Mouse (Mus musculus): ENCODE measurements around the gene Arhgap24. TPM values are rescaled to one million over a fixed set of nuclear protein-coding genes. Genes with fewer than 3 reads are reported as not detected.

The Arhgap24 gene
- polyA plus RNA-seq (2014; fragmentation: Nextera tagmentation; extraction: Ambion mirVana), result 14.3 and 14.8 TPM in 2 replicates

GRCm38 (mm10) chr5:102481215-102482211 lies at the start of gene Arhgap24:
Arhgap24 (plus strand) TSS chr5:102481391.
- peaks cover 9% of the 10 kb centered on the region for H3K4me1 ChIP-seq (replicated peaks; ENCODE audit: control insufficient read depth, insufficient read depth, low read length)
- WGBS, result under 1% methylated on average over 44 of the region's 44 CpGs
- peak within 1 kb of the TSS; percentile 57 for H3K4me3 ChIP-seq (ENCODE audit: low read depth, low read length)
- no peaks in the 10 kb centered on the region for H3K9me3 ChIP-seq (ENCODE audit: control insufficient read depth, low read length)
- H3K27ac ChIP-seq (ENCODE audit: low read depth), result peak within 1 kb of the TSS; percentile 91
- peak; percentile 84 for DNase-seq (ENCODE audit: low spot score)
- peak within 1 kb of the TSS; percentile 83 for H3K4me2 ChIP-seq (ENCODE audit: low read length)
- peak within 1 kb of the TSS; percentile 68 for H3K9ac ChIP-seq (ENCODE audit: low read length)
- no peaks in the 10 kb centered on the region for H3K27me3 ChIP-seq (replicated peaks; ENCODE audit: control insufficient read depth, insufficient read depth, low read length)
- no peaks in the 10 kb centered on the region for H3K36me3 ChIP-seq (ENCODE audit: control insufficient read depth, insufficient read depth, low read length)
- peak; percentile 84 for ATAC-seq (replicated peaks; ENCODE audit: low FRiP score, low TSS enrichment, low read depth)

DNA sequence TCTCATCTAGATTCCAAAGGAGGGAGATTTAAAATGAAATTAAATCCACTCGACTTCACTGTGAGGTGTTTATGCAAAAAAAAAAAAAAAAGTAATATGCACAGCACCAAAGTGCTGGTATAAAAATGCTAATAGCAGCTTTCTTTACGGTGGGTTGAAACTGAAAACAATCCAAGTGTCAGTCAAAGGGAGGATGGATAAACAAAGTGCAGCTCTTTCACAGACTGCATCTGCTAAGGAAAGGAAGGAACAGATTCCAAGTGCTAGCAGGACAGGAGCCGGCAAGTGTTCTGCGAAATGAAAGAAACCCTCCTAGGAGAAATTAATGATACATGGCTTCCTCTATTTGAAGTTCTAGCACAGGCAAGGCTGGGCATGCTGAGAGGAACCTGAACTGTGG lies 47.0 kb upstream of the Arhgap24 start:
- ATAC-seq (replicated peaks; ENCODE audit: low FRiP score, low TSS enrichment, low read depth), result no peak

GRCm38 (mm10) chr5:102436581-102436980 lies 44.6 kb upstream of the Arhgap24 start:
- Histone ChIP-seq H3K9me3 (ENCODE audit: control insufficient read depth, low read length) (no peaks in the 10 kb centered on the region), H3K4me1 (replicated peaks; ENCODE audit: control insufficient read depth, insufficient read depth, low read length) (0 out of 2 replicates have a peak, but pooled peaks cover 2% of the 10 kb centered on the region), H3K4me2 (ENCODE audit: low read length) (no peak overlapping the region), H3K4me3 (ENCODE audit: low read depth, low read length) (no peak overlapping the region), H3K27ac (ENCODE audit: low read depth) (no peak overlapping the region), H3K27me3 (replicated peaks; ENCODE audit: control insufficient read depth, insufficient read depth, low read length) (no peaks in the 10 kb centered on the region), H3K36me3 (ENCODE audit: control insufficient read depth, insufficient read depth, low read length) (no peaks in the 10 kb centered on the region), H3K9ac (ENCODE audit: low read length) (no peak overlapping the region)
- no peak for DNase-seq (ENCODE audit: low spot score)
- WGBS, result 46% methylated on average over 8 of the region's 8 CpGs
- no peak for ATAC-seq (replicated peaks; ENCODE audit: low FRiP score, low TSS enrichment, low read depth)

More for the DNA sequence above, 47.0 kb upstream of the Arhgap24 start:
- Histone ChIP-seq H3K36me3 (ENCODE audit: control insufficient read depth, insufficient read depth, low read length) (no peaks in the 10 kb centered on the region), H3K4me1 (replicated peaks; ENCODE audit: control insufficient read depth, insufficient read depth, low read length) (no peaks in the 10 kb centered on the region), H3K4me2 (ENCODE audit: low read length) (no peak overlapping the region), H3K9me3 (ENCODE audit: control insufficient read depth, low read length) (no peaks in the 10 kb centered on the region), H3K27me3 (replicated peaks; ENCODE audit: control insufficient read depth, insufficient read depth, low read length) (no peaks in the 10 kb centered on the region), H3K4me3 (ENCODE audit: low read depth, low read length) (no peak overlapping the region), H3K9ac (ENCODE audit: low read length) (no peak overlapping the region), H3K27ac (ENCODE audit: low read depth) (no peak overlapping the region)
- DNase-seq (ENCODE audit: low spot score), result no peak
- 30% methylated on average over 4 of the region's 4 CpGs for WGBS

DNA sequence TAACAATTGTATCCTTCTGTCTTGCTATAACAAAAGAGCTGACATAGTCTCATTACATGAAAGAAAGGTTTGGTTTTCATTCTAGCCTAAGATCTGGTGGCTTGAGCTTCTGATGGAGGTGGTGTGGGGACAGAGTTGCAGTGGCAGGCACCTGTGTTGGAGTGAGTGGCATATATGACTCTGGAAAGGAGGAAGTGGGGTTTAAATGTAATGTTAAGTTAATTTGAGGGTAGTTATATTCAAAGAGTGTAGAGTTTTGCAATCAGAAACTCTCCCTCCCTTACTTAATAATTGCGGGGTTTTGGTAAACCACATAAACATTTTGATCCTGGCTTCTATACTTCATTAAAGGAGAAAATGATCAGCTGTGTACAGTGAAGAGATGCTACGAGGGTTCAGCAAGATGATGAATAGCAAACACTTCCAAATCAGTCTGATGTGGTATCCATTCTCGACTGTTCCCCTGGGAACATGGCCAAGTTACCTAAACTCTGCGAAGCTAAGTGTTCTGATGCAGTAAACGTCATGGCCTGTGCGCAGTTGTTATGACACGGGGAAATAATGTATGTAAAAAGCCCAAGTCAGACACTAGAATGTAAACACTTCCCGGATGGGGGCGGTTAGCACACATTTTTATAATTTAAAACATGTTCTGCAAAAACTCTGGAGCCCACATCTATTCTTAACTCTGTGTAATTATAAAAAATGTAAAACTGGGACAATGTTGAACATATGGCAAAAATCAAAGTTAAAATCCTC lies 41.9 kb upstream of the Arhgap24 start:
- H3K27ac ChIP-seq (ENCODE audit: low read depth), result no peak overlapping the region

GRCm38 (mm10) chr5:102447436-102447835 lies 33.8 kb upstream of the Arhgap24 start:
- H3K4me1 ChIP-seq (replicated peaks; ENCODE audit: control insufficient read depth, insufficient read depth, low read length), result peaks cover 3% of the 10 kb centered on the region; the same call in 1 of the 2 replicates
- H3K9ac ChIP-seq (ENCODE audit: low read length), result no peak overlapping the region
- H3K27me3 ChIP-seq (replicated peaks; ENCODE audit: control insufficient read depth, insufficient read depth, low read length), result no peaks in the 10 kb centered on the region
- no peak for DNase-seq (ENCODE audit: low spot score)
- H3K27ac ChIP-seq (ENCODE audit: low read depth), result no peak overlapping the region
- H3K4me3 ChIP-seq (ENCODE audit: low read depth, low read length), result no peak overlapping the region
- no peaks in the 10 kb centered on the region for H3K9me3 ChIP-seq (ENCODE audit: control insufficient read depth, low read length)
- H3K36me3 ChIP-seq (ENCODE audit: control insufficient read depth, insufficient read depth, low read length), result no peaks in the 10 kb centered on the region
- no peak overlapping the region for H3K4me2 ChIP-seq (ENCODE audit: low read length)
- ATAC-seq (replicated peaks; ENCODE audit: low FRiP score, low TSS enrichment, low read depth), result no peak
- 95% methylated on average over 9 of the region's 9 CpGs for WGBS

More for the DNA sequence above, 41.9 kb upstream of the Arhgap24 start:
- no peaks in the 10 kb centered on the region for H3K36me3 ChIP-seq (ENCODE audit: control insufficient read depth, insufficient read depth, low read length)
- H3K4me1 ChIP-seq (replicated peaks; ENCODE audit: control insufficient read depth, insufficient read depth, low read length), result 0 out of 2 replicates have a peak, but pooled peaks cover 2% of the 10 kb centered on the region
- H3K9ac ChIP-seq (ENCODE audit: low read length), result no peak overlapping the region
- no peak overlapping the region for H3K4me3 ChIP-seq (ENCODE audit: low read depth, low read length)
- DNase-seq (ENCODE audit: low spot score) (no peak), ATAC-seq (replicated peaks; ENCODE audit: low FRiP score, low TSS enrichment, low read depth) (peak; percentile 72)
- H3K27me3 ChIP-seq (replicated peaks; ENCODE audit: control insufficient read depth, insufficient read depth, low read length), result no peaks in the 10 kb centered on the region
- no peaks in the 10 kb centered on the region for H3K9me3 ChIP-seq (ENCODE audit: control insufficient read depth, low read length)
- H3K4me2 ChIP-seq (ENCODE audit: low read length), result no peak overlapping the region
- WGBS, result 33% methylated on average over 9 of the region's 9 CpGs

GRCm38 (mm10) chr5:102450897-102451296 lies 30.3 kb upstream of the Arhgap24 start:
- DNase-seq (ENCODE audit: low spot score) (no peak), ATAC-seq (replicated peaks; ENCODE audit: low FRiP score, low TSS enrichment, low read depth) (no peak)
- Histone ChIP-seq H3K9ac (ENCODE audit: low read length) (no peak overlapping the region), H3K4me3 (ENCODE audit: low read depth, low read length) (no peak overlapping the region), H3K4me1 (replicated peaks; ENCODE audit: control insufficient read depth, insufficient read depth, low read length) (peaks cover 3% of the 10 kb centered on the region; the same call in 1 of the 2 replicates), H3K4me2 (ENCODE audit: low read length) (no peak overlapping the region), H3K9me3 (ENCODE audit: control insufficient read depth, low read length) (no peaks in the 10 kb centered on the region), H3K27ac (ENCODE audit: low read depth) (no peak overlapping the region), H3K36me3 (ENCODE audit: control insufficient read depth, insufficient read depth, low read length) (no peaks in the 10 kb centered on the region), H3K27me3 (replicated peaks; ENCODE audit: control insufficient read depth, insufficient read depth, low read length) (no peaks in the 10 kb centered on the region)
- WGBS, result 88% methylated on average over 2 of the region's 2 CpGs

- H3K4me2 ChIP-seq (ENCODE audit: low read length), result no peak overlapping the region
- DNase-seq (ENCODE audit: low spot score) (no peak), ATAC-seq (replicated peaks; ENCODE audit: low FRiP score, low TSS enrichment, low read depth) (no peak)
- no peak overlapping the region for H3K9ac ChIP-seq (ENCODE audit: low read length)
- H3K4me3 ChIP-seq (ENCODE audit: low read depth, low read length), result no peak overlapping the region
- peaks cover 3% of the 10 kb centered on the region; the same call in 1 of the 2 replicates for H3K4me1 ChIP-seq (replicated peaks; ENCODE audit: control insufficient read depth, insufficient read depth, low read length)
- H3K27ac ChIP-seq (ENCODE audit: low read depth), result no peak overlapping the region
- H3K9me3 ChIP-seq (ENCODE audit: control insufficient read depth, low read length), result no peaks in the 10 kb centered on the region
- H3K36me3 ChIP-seq (ENCODE audit: control insufficient read depth, insufficient read depth, low read length), result no peaks in the 10 kb centered on the region
- 67% methylated on average over 7 of the region's 7 CpGs for WGBS
- H3K27me3 ChIP-seq (replicated peaks; ENCODE audit: control insufficient read depth, insufficient read depth, low read length), result no peaks in the 10 kb centered on the region
These were observed 29.0 kb upstream of the Arhgap24 start for GRCm38 (mm10) chr5:102452079-102452797.

GRCm38 (mm10) chr5:102453324-102453723 lies 27.9 kb upstream of the Arhgap24 start:
- H3K36me3 ChIP-seq (ENCODE audit: control insufficient read depth, insufficient read depth, low read length), result no peaks in the 10 kb centered on the region
- no peaks in the 10 kb centered on the region for H3K9me3 ChIP-seq (ENCODE audit: control insufficient read depth, low read length)
- no peaks in the 10 kb centered on the region for H3K27me3 ChIP-seq (replicated peaks; ENCODE audit: control insufficient read depth, insufficient read depth, low read length)
- no peak overlapping the region for H3K9ac ChIP-seq (ENCODE audit: low read length)
- H3K4me3 ChIP-seq (ENCODE audit: low read depth, low read length), result no peak overlapping the region
- ATAC-seq (replicated peaks; ENCODE audit: low FRiP score, low TSS enrichment, low read depth) (no peak), DNase-seq (ENCODE audit: low spot score) (no peak)
- peaks cover 3% of the 10 kb centered on the region; the same call in 1 of the 2 replicates for H3K4me1 ChIP-seq (replicated peaks; ENCODE audit: control insufficient read depth, insufficient read depth, low read length)
- H3K4me2 ChIP-seq (ENCODE audit: low read length), result no peak overlapping the region
- no peak overlapping the region for H3K27ac ChIP-seq (ENCODE audit: low read depth)
- 96% methylated on average over 2 of the region's 2 CpGs for WGBS
